Mouse (Mus musculus): ENCODE results near the gene Ptpra.

DNA sequence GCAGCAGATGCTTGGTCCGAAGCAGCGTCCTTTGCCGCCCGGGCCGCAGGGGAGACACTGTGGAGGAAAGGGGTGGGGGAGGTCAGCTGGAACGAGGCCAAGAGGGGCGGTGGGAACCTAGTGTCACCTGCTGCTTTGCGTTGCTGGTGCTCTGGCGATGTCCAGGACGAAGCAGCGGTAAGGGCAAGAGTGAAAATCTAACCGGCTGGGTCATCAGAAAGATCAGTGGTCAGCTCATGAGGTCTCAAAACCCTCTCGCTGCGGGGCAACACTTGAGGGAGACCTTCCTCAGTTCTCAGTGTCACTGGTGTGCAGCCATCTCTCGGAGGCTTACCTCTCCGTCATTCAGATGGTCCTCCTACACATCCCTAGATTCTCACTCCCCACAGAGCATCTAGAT lies 131.1 kb downstream of the Ptpra start:
- no peak for TF ChIP-seq CTCF (IDR thresholded peaks at IDR 0.05; ENCODE audit: extremely low read depth, insufficient read depth, insufficient read length, insufficient replicate concordance)
- TF ChIP-seq POLR2A (IDR thresholded peaks at IDR 0.05; ENCODE audit: low read depth, low read length) = no peak

Data from spleen, adult 2 months (tissue).